Mouse (Mus musculus) spleen, postnatal 4 days (tissue): ENCODE measurements around the gene Ninj1.

ENCODE experiments used
- DNase-seq, 2 experiments: peaks; one replicate each; pipeline ENCODE4 v3.0.0; 2022; ENCODE audit warnings: low spot score in 2 of 2

The Ninj1 gene

GRCm38 (mm10) chr13:49187288-49188218 lies at the start of gene Ninj1:
Ninj1 (plus strand) TSS chr13:49187485.
- peak; percentile 74 to 91 for DNase-seq

- DNase-seq: no peak
Measured at GRCm38 (mm10) chr13:49140567-49140966, 46.7 kb upstream of the Ninj1 start.

GRCm38 (mm10) chr13:49142396-49142795 lies 44.9 kb upstream of the Ninj1 start:
- DNase-seq: no peak

GRCm38 (mm10) chr13:49143323-49143722 lies 44.0 kb upstream of the Ninj1 start:
- DNase-seq: no peak

- DNase-seq: no peak
Measured at GRCm38 (mm10) chr13:49144451-49144850, 42.8 kb upstream of the Ninj1 start.

GRCm38 (mm10) chr13:49145396-49145795 lies 41.9 kb upstream of the Ninj1 start:
- DNase-seq: no peak

GRCm38 (mm10) chr13:49146040-49146697 lies 41.1 kb upstream of the Ninj1 start:
- DNase-seq: no peak

- DNase-seq: no peak
Measured at GRCm38 (mm10) chr13:49146698-49147006, 40.6 kb upstream of the Ninj1 start.

- DNase-seq: no peak
Measured at GRCm38 (mm10) chr13:49147007-49147857, 40.1 kb upstream of the Ninj1 start.

GRCm38 (mm10) chr13:49147858-49148226 lies 39.4 kb upstream of the Ninj1 start, which contains the start of gene Wnk2:
Wnk2 (minus strand) TSS chr13:49148014.
- peak; percentile 61 to 83 for DNase-seq

- no peak for DNase-seq
Measured at GRCm38 (mm10) chr13:49148687-49149086, 38.6 kb upstream of the Ninj1 start.

GRCm38 (mm10) chr13:49154028-49154427 lies 33.3 kb upstream of the Ninj1 start:
- no peak for DNase-seq

GRCm38 (mm10) chr13:49154621-49155020 lies 32.7 kb upstream of the Ninj1 start:
- no peak for DNase-seq

GRCm38 (mm10) chr13:49156645-49157044 lies 30.6 kb upstream of the Ninj1 start:
- no peak for DNase-seq

GRCm38 (mm10) chr13:49158040-49158713 lies 29.1 kb upstream of the Ninj1 start:
- DNase-seq: no peak

GRCm38 (mm10) chr13:49161236-49161635 lies 26.0 kb upstream of the Ninj1 start:
- DNase-seq: no peak

GRCm38 (mm10) chr13:49162722-49163121 lies 24.6 kb upstream of the Ninj1 start:
- DNase-seq: no peak

- no peak for DNase-seq
Measured at GRCm38 (mm10) chr13:49163645-49164044, 23.6 kb upstream of the Ninj1 start.

- DNase-seq: no peak
Measured at GRCm38 (mm10) chr13:49167081-49167480, 20.2 kb upstream of the Ninj1 start.

GRCm38 (mm10) chr13:49169448-49170207 lies 17.7 kb upstream of the Ninj1 start:
- DNase-seq: peak; percentile 77 to 92

GRCm38 (mm10) chr13:49170623-49171022 lies 16.7 kb upstream of the Ninj1 start:
- DNase-seq: no peak
